Mouse (Mus musculus) MEL (cell line): ENCODE data around the gene Smtn. TPM values are rescaled to one million over a fixed set of nuclear protein-coding genes. Genes with fewer than 3 reads are reported as not detected.

Experiments used
- DNase-seq: peaks from one replicate; pipeline ENCODE4 v3.0.0; 2011; ENCODE audit warnings: low read depth, low spot score
- H3K27ac ChIP-seq: 2 replicates; pipeline ENCODE4 v1.5.1; 2012; ENCODE audit warnings: low read depth, mild to moderate bottlenecking, control low read depth, low read length, moderate library complexity; ENCODE audit not compliant: control insufficient read depth
- H3K27me3 ChIP-seq, 2 experiments: fragments of 150-350 bp in 1 of 2; sonication (generic) in 1 of 2; 2 replicates each; pipeline ENCODE4 v1.6.1; 2012; ENCODE audit warnings: low read length in 2 of 2, mild to moderate bottlenecking in 2 of 2, improper control_type of control experiment in 1 of 2, moderate library complexity in 1 of 2; ENCODE audit not compliant: insufficient read depth in 2 of 2, control insufficient read depth in 1 of 2
- H3K36me3 ChIP-seq, 2 experiments: 2 replicates each; pipeline ENCODE4 v1.6.1; 2012 to 2014; ENCODE audit warnings: low read length in 2 of 2, improper control_type of control experiment in 1 of 2, inconsistent platforms in 1 of 2, mild to moderate bottlenecking in 1 of 2; ENCODE audit not compliant: insufficient read depth in 2 of 2, control insufficient read depth in 1 of 2
- H3K4me1 ChIP-seq, 2 experiments: fragments of 150-350 bp in 1 of 2; sonication (generic) in 1 of 2; 2 replicates each; pipeline ENCODE4 v1.6.1; 2012; ENCODE audit warnings: low read length in 2 of 2, improper control_type of control experiment in 1 of 2, mild to moderate bottlenecking in 1 of 2; ENCODE audit not compliant: insufficient read depth in 2 of 2, control insufficient read depth in 1 of 2
- H3K4me3 ChIP-seq, 2 experiments: fragments of 150-350 bp in 1 of 2; sonication (generic) in 1 of 2; 2 replicates each; pipeline ENCODE4 v1.5.1; 2012; ENCODE audit warnings: low read depth in 2 of 2, low read length in 2 of 2, mild to moderate bottlenecking in 2 of 2, moderate library complexity in 2 of 2, control low read depth in 1 of 2, improper control_type of control experiment in 1 of 2; ENCODE audit not compliant: control insufficient read depth in 1 of 2, insufficient read depth in 1 of 2
- H3K79me2 ChIP-seq: 2 replicates; pipeline ENCODE4 v1.6.1; 2012; ENCODE audit warnings: mild to moderate bottlenecking, low read length, moderate library complexity; ENCODE audit not compliant: control insufficient read depth, poor library complexity, insufficient read depth
- H3K9ac ChIP-seq: 2 replicates; pipeline ENCODE4 v1.6.1; 2012; ENCODE audit warnings: low read depth, mild to moderate bottlenecking, control low read depth, low read length, moderate library complexity; ENCODE audit not compliant: control insufficient read depth, poor library complexity, severe bottlenecking
- H3K9me3 ChIP-seq: fragments of 150-350 bp; sonication (generic); replicated peaks from 2 replicates; pipeline ENCODE4 v1.6.1; 2012; ENCODE audit warnings: mild to moderate bottlenecking, low read length, improper control_type of control experiment, moderate library complexity; ENCODE audit not compliant: insufficient read depth
- CHD1 ChIP-seq: IDR thresholded peaks from 2 replicates; pipeline ENCODE4 v1.6.1; 2012; ENCODE audit warnings: low read depth, mild to moderate bottlenecking, inconsistent platforms, low read length, improper control_type of control experiment
- CHD2 ChIP-seq: IDR thresholded peaks from 2 replicates; pipeline ENCODE4 v1.6.1; 2011; ENCODE audit warnings: low read length, improper control_type of control experiment
- ELF1 ChIP-seq: IDR thresholded peaks from 2 replicates; pipeline ENCODE4 v1.6.1; 2014; ENCODE audit warnings: low read depth, mild to moderate bottlenecking, inconsistent platforms, low read length, improper control_type of control experiment, moderate library complexity
- EP300 ChIP-seq, 2 experiments: IDR thresholded peaks; 2 replicates each; pipeline ENCODE4 v1.6.1; 2011; ENCODE audit warnings: improper control_type of control experiment in 2 of 2, low read length in 2 of 2, low read depth in 1 of 2, mild to moderate bottlenecking in 1 of 2
- GABPA ChIP-seq: IDR thresholded peaks from 2 replicates; pipeline ENCODE4 v1.6.1; 2012; ENCODE audit warnings: low read depth, mild to moderate bottlenecking, inconsistent platforms, low read length, improper control_type of control experiment, moderate library complexity
- HCFC1 ChIP-seq: IDR thresholded peaks from 2 replicates; pipeline ENCODE4 v1.6.1; 2012; ENCODE audit warnings: low read depth, mild to moderate bottlenecking, inconsistent platforms, low read length, improper control_type of control experiment, moderate library complexity
- MAX ChIP-seq: IDR thresholded peaks from 2 replicates; pipeline ENCODE4 v1.6.1; 2011; ENCODE audit warnings: low read length, improper control_type of control experiment
- MAZ ChIP-seq: IDR thresholded peaks from 2 replicates; pipeline ENCODE4 v1.6.1; 2012; ENCODE audit warnings: low read depth, mild to moderate bottlenecking, inconsistent platforms, low read length, improper control_type of control experiment
- MEF2A ChIP-seq: IDR thresholded peaks from 2 replicates; pipeline ENCODE4 v1.6.1; 2014; ENCODE audit warnings: low read depth, mild to moderate bottlenecking, inconsistent platforms, low read length, improper control_type of control experiment; ENCODE audit not compliant: poor library complexity, insufficient replicate concordance, severe bottlenecking; ENCODE audit errors: extremely low read depth
- MXI1 ChIP-seq: IDR thresholded peaks from 2 replicates; pipeline ENCODE4 v1.6.1; 2011; ENCODE audit warnings: mild to moderate bottlenecking, low read depth, low read length, improper control_type of control experiment
- MYB ChIP-seq: IDR thresholded peaks from 2 replicates; pipeline ENCODE4 v1.6.1; 2011; ENCODE audit warnings: mild to moderate bottlenecking, low read depth, low read length, improper control_type of control experiment
- MYC ChIP-seq: IDR thresholded peaks from 2 replicates; pipeline ENCODE4 v1.6.1; 2011; ENCODE audit warnings: low read depth, mild to moderate bottlenecking, low read length, improper control_type of control experiment, moderate library complexity
- NRF1 ChIP-seq: IDR thresholded peaks from 2 replicates; pipeline ENCODE4 v1.6.1; 2014; ENCODE audit warnings: low read depth, mild to moderate bottlenecking, inconsistent platforms, low read length, improper control_type of control experiment, moderate library complexity; ENCODE audit not compliant: poor library complexity, insufficient read depth, severe bottlenecking
- POLR2A ChIP-seq, 2 experiments: IDR thresholded peaks; 2 replicates each; pipeline ENCODE4 v1.6.1; 2011 to 2012; ENCODE audit warnings: low read length in 2 of 2, mild to moderate bottlenecking in 2 of 2, control low read depth in 1 of 2, improper control_type of control experiment in 1 of 2, low read depth in 1 of 2, moderate library complexity in 1 of 2; ENCODE audit not compliant: control insufficient read depth in 1 of 2, insufficient read depth in 1 of 2, poor library complexity in 1 of 2
- POLR2AphosphoS2 ChIP-seq: IDR thresholded peaks from 2 replicates; pipeline ENCODE4 v1.6.1; 2011; ENCODE audit warnings: low read length, improper control_type of control experiment
- POLR2AphosphoS5 ChIP-seq: IDR thresholded peaks from 2 replicates; pipeline ENCODE4 v1.6.1; 2012; ENCODE audit warnings: low read depth, borderline replicate concordance, mild to moderate bottlenecking, inconsistent platforms, low read length, moderate library complexity, mixed read lengths
- RAD21 ChIP-seq: IDR thresholded peaks from 2 replicates; pipeline ENCODE4 v1.6.1; 2011; ENCODE audit warnings: mild to moderate bottlenecking, low read depth, low read length, improper control_type of control experiment
- RCOR1 ChIP-seq: IDR thresholded peaks from 2 replicates; pipeline ENCODE4 v1.6.1; 2012; ENCODE audit warnings: low read depth, mild to moderate bottlenecking, inconsistent platforms, low read length, improper control_type of control experiment
- SMC3 ChIP-seq: IDR thresholded peaks from 2 replicates; pipeline ENCODE4 v1.6.1; 2011; ENCODE audit warnings: low read depth, low read length, improper control_type of control experiment
- TAL1 ChIP-seq: IDR thresholded peaks from 2 replicates; pipeline ENCODE4 v1.6.1; 2012; ENCODE audit warnings: mild to moderate bottlenecking, inconsistent platforms, low read length, moderate library complexity, mixed read lengths
- TCF12 ChIP-seq: IDR thresholded peaks from 2 replicates; pipeline ENCODE4 v1.6.1; 2014; ENCODE audit warnings: low read depth, mild to moderate bottlenecking, inconsistent platforms, low read length, improper control_type of control experiment, moderate library complexity
- UBTF ChIP-seq: IDR thresholded peaks from 2 replicates; pipeline ENCODE4 v1.6.1; 2012; ENCODE audit warnings: low read depth, mild to moderate bottlenecking, inconsistent platforms, low read length, improper control_type of control experiment, moderate library complexity, borderline replicate concordance; ENCODE audit not compliant: insufficient read depth
- USF1 ChIP-seq: IDR thresholded peaks from 2 replicates; pipeline ENCODE4 v1.6.1; 2014; ENCODE audit warnings: low read depth, mild to moderate bottlenecking, inconsistent platforms, low read length, improper control_type of control experiment, moderate library complexity
- USF2 ChIP-seq, 2 experiments: IDR thresholded peaks; 2 replicates each; pipeline ENCODE4 v1.6.1; 2011 to 2012; ENCODE audit warnings: improper control_type of control experiment in 2 of 2, low read length in 2 of 2, borderline replicate concordance in 1 of 2, inconsistent platforms in 1 of 2, low read depth in 1 of 2, mild to moderate bottlenecking in 1 of 2; ENCODE audit not compliant: insufficient read depth in 1 of 2
- ZKSCAN1 ChIP-seq: IDR thresholded peaks from 2 replicates; pipeline ENCODE4 v1.6.1; 2012; ENCODE audit warnings: low read depth, mild to moderate bottlenecking, inconsistent platforms, low read length, improper control_type of control experiment, moderate library complexity
- ZMIZ1 ChIP-seq: IDR thresholded peaks from 2 replicates; pipeline ENCODE4 v1.6.1; 2012; ENCODE audit warnings: low read depth, mild to moderate bottlenecking, inconsistent platforms, low read length, improper control_type of control experiment, moderate library complexity
- ZNF384 ChIP-seq: IDR thresholded peaks from 2 replicates; pipeline ENCODE4 v1.6.1; 2012; ENCODE audit warnings: low read depth, mild to moderate bottlenecking, inconsistent platforms, low read length, improper control_type of control experiment
- polyA plus RNA-seq, 2 experiments: library from polyadenylated mRNA; stranded (reverse) in 1 of 2; unstranded in 1 of 2; fragments of >175 nt in 1 of 2; fragments of >200 nt in 1 of 2; gene quantifications; 2 replicates each; pipeline versions ENCODE4 v1.2.1 to v1.2.4; 2012; ENCODE audit warnings: low replicate concordance in 2 of 2, low read depth in 1 of 2; ENCODE audit not compliant: insufficient read length in 2 of 2, insufficient read depth in 1 of 2, missing spikeins in 1 of 2
- total RNA-seq: library from RNA; depleted of rRNA; stranded (reverse); fragments of 300-350 nt; gene quantifications from 2 replicates; pipeline ENCODE4 v1.2.3, GENCODE M21; 2012

Smtn gene
- total and polyA plus RNA-seq, 3 experiments = 203 to 370 TPM; not detected in 1

DNA sequence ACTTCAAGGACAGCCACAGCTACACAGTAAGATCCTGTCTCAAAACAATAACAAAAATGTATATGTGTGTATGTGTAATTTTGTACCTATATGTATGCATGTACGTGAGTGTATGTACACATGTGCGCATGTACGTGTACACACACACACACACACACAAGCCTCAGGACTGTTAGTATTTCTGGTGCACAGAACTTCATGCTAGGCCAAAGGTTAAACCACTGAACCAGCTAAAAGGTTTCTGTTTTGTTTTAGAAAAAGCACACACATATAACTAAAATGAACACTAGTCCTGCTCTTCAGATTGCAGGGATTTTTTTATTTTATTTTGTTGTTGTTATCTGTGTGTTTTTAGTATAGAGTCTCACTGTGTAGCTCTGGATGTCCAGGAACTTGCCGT lies 41.5 kb upstream of the Smtn start:
- Histone ChIP-seq H3K27ac (no peak overlapping the region), H3K9ac (no peak overlapping the region), H3K9me3 (no peaks in the 10 kb centered on the region), H3K4me1 (peaks cover 0 to 10% of the 10 kb centered on the region in 2 experiments; a peak in 1 of 4 replicates), H3K36me3 (peaks cover 0 to 2% of the 10 kb centered on the region in 2 experiments; a peak in 1 of 4 replicates), H3K4me3 (no peak overlapping the region), H3K79me2 (no peaks in the 10 kb centered on the region), H3K27me3 (no peaks in the 10 kb centered on the region; a peak in 1 of 4 replicates)
- TF ChIP-seq NRF1 (no peak), CHD1 (no peak), MXI1 (no peak), POLR2AphosphoS2 (no peak), CHD2 (no peak), ZNF384 (no peak), TCF12 (no peak), ELF1 (no peak), MAZ (no peak), UBTF (no peak), USF1 (no peak), ZKSCAN1 (no peak), USF2 (IDR thresholded peaks at IDR 0.05; ENCODE audit: borderline replicate concordance in 1 of 2, insufficient read depth in 1 of 2, low read depth in 1 of 2, low read length in 2 of 2) (no peak), RCOR1 (no peak), MAX (no peak), MYC (no peak), TAL1 (no peak)
- DNase-seq = no peak

DNA sequence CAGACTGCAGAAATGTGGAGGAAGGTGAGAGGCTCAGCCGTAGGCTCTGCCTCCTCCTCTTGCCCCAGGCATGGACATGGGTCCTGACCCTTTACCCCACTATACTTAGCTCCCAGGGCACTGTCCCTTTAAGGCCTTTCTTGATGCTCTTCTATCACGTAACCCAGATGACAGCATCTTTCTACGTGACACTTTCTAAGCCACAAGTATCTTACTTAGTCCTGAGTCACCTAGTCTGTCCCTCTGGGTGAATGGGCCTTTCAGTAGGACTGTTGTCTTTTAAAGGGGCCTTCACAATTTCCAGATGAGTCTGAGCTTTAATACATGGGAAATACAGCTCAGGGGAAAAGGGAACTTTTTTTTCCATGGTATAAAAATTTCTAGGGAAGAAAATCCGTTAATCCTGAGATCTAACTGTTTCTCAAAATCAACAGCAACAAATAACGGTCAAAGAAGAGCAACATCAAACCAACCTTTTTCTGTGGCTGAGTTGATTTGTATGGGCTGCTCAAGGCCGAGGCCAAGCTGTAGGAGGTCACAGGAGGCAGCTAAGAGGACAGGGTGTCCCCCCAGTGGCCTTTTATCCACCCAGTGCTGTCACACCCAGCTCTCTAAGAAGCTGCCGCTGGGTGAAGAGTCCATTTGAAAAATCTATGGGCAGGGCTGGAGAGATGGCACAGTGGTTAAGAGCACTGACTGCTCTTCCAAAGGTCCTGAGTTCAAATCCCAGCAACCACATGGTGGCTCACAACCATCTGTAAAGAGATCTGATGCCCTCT lies 40.1 kb upstream of the Smtn start:
- Histone ChIP-seq H3K79me2 (no peaks in the 10 kb centered on the region), H3K36me3 (no peaks in the 10 kb centered on the region), H3K27me3 (peaks cover 0 to 2% of the 10 kb centered on the region in 2 experiments; a peak in 2 of 4 replicates), H3K27ac (no peak overlapping the region), H3K4me3 (no peak overlapping the region), H3K4me1 (no peaks in the 10 kb centered on the region), H3K9ac (no peak overlapping the region)
- no peak for DNase-seq
- TF ChIP-seq ZMIZ1 (no peak), MEF2A (no peak), ZNF384 (no peak), GABPA (no peak), NRF1 (no peak), ELF1 (no peak), HCFC1 (no peak), CHD1 (no peak), MYB (no peak), RAD21 (no peak), USF2 (IDR thresholded peaks at IDR 0.05; ENCODE audit: borderline replicate concordance in 1 of 2, insufficient read depth in 1 of 2, low read depth in 1 of 2, low read length in 2 of 2) (no peak), SMC3 (no peak), POLR2AphosphoS5 (no peak), TAL1 (no peak), EP300 (IDR thresholded peaks at IDR 0.05; ENCODE audit: low read depth in 1 of 2, low read length in 2 of 2) (no peak), MYC (no peak), POLR2A (IDR thresholded peaks at IDR 0.05; ENCODE audit: control insufficient read depth in 1 of 2, insufficient read depth in 1 of 2, low read depth in 1 of 2, low read length in 2 of 2, poor library complexity in 1 of 2) (no peak)
- TF ChIP-seq, all 39 proteins: peak for 0
- no peaks in the 10 kb centered on the region for H3K9me3 ChIP-seq
